Mouse (Mus musculus) heart, embryonic 14.5 days (tissue): ENCODE measurements around the gene Cdc25b. TPM values are rescaled to one million over a fixed set of nuclear protein-coding genes. Genes with fewer than 3 reads are reported as not detected.

Experiments
- ATAC-seq: fragments of 200-750 bp; cut with Nextera tagmentation; 2 replicates; pipeline ENCODE4 v1.8.0; 2017; ENCODE audit warnings: low read depth, moderate TSS enrichment; ENCODE audit not compliant: insufficient number of reproducible peaks, insufficient read depth, low FRiP score
- H3K27ac ChIP-seq, 2 experiments: fragments of 200-500 bp in 1 of 2; fragments of 300-500 bp in 1 of 2; sonication (generic) in 1 of 2; replicated peaks in 1 of 2; 2 replicates each; pipeline ENCODE4 v1.5.1; 2012 to 2014; ENCODE audit warnings: low read depth in 2 of 2, low read length in 2 of 2, control low read depth in 1 of 2, mild to moderate bottlenecking in 1 of 2, mixed read lengths in 1 of 2; ENCODE audit not compliant: control insufficient read depth in 1 of 2, insufficient read depth in 1 of 2
- H3K27me3 ChIP-seq: fragments of 300-500 bp; sonication (generic); 2 replicates; pipeline ENCODE4 v1.6.1; 2014; ENCODE audit warnings: mild to moderate bottlenecking, low read length, control low read depth; ENCODE audit not compliant: control insufficient read depth, insufficient read depth
- H3K36me3 ChIP-seq: fragments of 300-500 bp; sonication (generic); 2 replicates; pipeline ENCODE4 v1.6.1; 2014; ENCODE audit warnings: mild to moderate bottlenecking, control low read depth, low read length, mixed read lengths; ENCODE audit not compliant: control insufficient read depth, insufficient read depth
- H3K4me1 ChIP-seq, 2 experiments: fragments of 200-500 bp in 1 of 2; fragments of 300-500 bp in 1 of 2; sonication (generic) in 1 of 2; 2 replicates each; pipeline ENCODE4 v1.6.1; 2012 to 2014; ENCODE audit warnings: low read length in 2 of 2, control low read depth in 1 of 2, mixed read lengths in 1 of 2; ENCODE audit not compliant: control insufficient read depth in 2 of 2, insufficient read depth in 2 of 2
- H3K4me2 ChIP-seq: fragments of 300-500 bp; sonication (generic); 2 replicates; pipeline ENCODE4 v1.6.1; 2014; ENCODE audit warnings: mild to moderate bottlenecking, low read length
- H3K4me3 ChIP-seq, 2 experiments: fragments of 200-500 bp in 1 of 2; fragments of 300-500 bp in 1 of 2; sonication (generic) in 1 of 2; 2 replicates each; pipeline ENCODE4 v1.5.1; 2012 to 2014; ENCODE audit warnings: low read length in 2 of 2, mild to moderate bottlenecking in 2 of 2, control low read depth in 1 of 2, low read depth in 1 of 2, moderate library complexity in 1 of 2; ENCODE audit not compliant: control insufficient read depth in 1 of 2, insufficient read depth in 1 of 2
- H3K9ac ChIP-seq: fragments of 300-500 bp; sonication (generic); 2 replicates; pipeline ENCODE4 v1.6.1; 2014; ENCODE audit warnings: mild to moderate bottlenecking, low read length
- H3K9me3 ChIP-seq: fragments of 300-500 bp; sonication (generic); 2 replicates; pipeline ENCODE4 v1.6.1; 2016; ENCODE audit warnings: low read length, control low read depth; ENCODE audit not compliant: control insufficient read depth
- WGBS: fragments of 180-500 bp; shearing (Covaris S2); extraction: QIAGEN DNeasy Blood & Tissue Kit; methylation state at CpG from one replicate; pipeline ENCODE4 v1.1.7; 2014; 5-methylcytosine and 5-hydroxymethylcytosine counted together
- polyA plus RNA-seq: library from polyadenylated mRNA; unstranded; fragments of >200 nt; fragmentation: Nextera tagmentation; extraction: Ambion mirVana; gene quantifications from 2 replicates; pipeline ENCODE4 v1.2.1, GENCODE M21; 2014

The Cdc25b gene
- polyA plus RNA-seq, 1 experiment from 2014 or later: 33.1 TPM

DNA sequence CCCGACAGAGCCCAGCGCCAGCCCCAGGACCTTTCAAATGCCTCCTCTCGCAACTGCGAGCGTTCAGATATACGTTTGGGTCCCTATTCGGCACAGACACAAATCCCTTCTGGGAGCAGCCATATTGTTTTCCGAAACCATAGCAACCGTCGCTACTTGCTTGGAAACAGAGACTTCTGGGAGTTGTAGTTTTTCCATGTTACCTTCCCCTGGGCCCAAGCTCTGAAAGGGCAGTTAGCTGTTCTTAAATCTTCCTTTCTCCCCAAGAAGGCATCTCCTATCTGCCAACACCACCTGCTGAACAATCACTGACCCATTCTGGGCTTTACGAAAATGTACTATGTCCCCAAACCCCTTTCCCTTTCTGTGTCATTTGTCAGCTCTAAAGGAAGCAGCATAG lies 12.0 kb upstream of the Cdc25b start:
- no peak for ATAC-seq
- WGBS: 5% methylated on average over 11 of the region's 11 CpGs
- H3K27ac ChIP-seq: no peak overlapping the region
- peaks cover 24% of the 10 kb centered on the region; the same call in 1 of the 2 replicates for H3K36me3 ChIP-seq
- no peaks in the 10 kb centered on the region for H3K9me3 ChIP-seq
- peak overlapping the region; percentile 69 for H3K4me2 ChIP-seq
- peak overlapping the region; percentile 33 to 45 for H3K4me3 ChIP-seq
- peaks cover 38% of the 10 kb centered on the region for H3K27me3 ChIP-seq
- H3K9ac ChIP-seq: no peak overlapping the region
- peaks cover 26 to 38% of the 10 kb centered on the region in 2 experiments for H3K4me1 ChIP-seq

DNA sequence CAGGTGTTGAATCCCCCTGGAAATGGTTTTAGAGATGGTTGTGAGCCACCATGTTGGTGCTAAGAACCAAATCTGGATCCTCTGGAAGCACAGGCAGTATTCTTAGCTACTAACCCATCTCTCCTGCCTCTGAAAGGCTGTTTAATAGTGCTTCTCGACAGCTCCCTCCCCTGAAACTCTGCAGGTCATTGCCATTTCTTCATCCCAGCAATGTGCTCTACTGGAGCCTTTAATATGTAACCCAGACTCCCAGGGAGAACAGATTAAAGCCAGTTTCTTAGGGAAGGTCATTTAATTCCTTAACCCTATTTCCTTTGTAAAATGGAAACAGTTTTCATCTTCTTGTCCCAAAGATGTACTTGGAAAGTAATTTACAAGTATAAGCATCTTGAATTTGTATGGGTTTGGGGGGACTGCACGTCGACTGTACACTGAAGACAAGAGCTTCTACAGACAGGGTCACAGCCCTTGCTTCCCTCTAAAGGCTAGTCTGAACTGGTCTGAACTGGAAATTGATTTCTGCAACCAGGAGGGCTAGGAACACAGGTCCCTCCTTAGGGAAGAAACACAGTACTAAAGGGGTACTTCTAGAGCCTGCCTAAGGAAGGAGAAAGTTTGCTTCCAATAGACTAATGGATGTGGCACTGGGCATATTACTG lies 11.3 kb upstream of the Cdc25b start:
- 77% methylated on average over 3 of the region's 3 CpGs for WGBS
- Histone ChIP-seq H3K36me3 (peaks cover 24% of the 10 kb centered on the region; the same call in 1 of the 2 replicates), H3K9ac (no peak overlapping the region), H3K4me1 (peaks cover 26 to 38% of the 10 kb centered on the region in 2 experiments), H3K9me3 (no peaks in the 10 kb centered on the region), H3K27ac (no peak overlapping the region), H3K4me2 (no peak overlapping the region), H3K27me3 (peaks cover 33% of the 10 kb centered on the region), H3K4me3 (no peak overlapping the region)
- no peak for ATAC-seq

DNA sequence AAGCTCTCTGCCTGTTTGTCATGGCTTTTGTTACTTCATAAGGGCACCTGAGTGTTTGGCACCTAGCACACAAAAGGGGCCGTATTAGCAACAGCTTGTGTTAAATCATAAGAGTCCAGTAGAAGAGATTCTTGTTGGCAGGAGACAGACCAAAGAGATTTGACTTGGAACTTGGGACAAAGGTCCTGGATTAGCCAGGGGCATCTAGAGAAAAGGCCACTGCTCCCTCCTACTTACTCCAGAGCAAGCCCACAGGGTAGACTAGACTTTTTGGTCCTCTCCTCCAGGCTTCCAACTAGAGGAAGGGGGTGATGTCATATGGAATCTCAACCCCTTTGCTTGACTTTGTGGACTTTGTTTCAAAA lies 10.8 kb upstream of the Cdc25b start:
- 96% methylated on average over 1 of the region's 1 CpGs for WGBS
- Histone ChIP-seq H3K9me3 (no peaks in the 10 kb centered on the region), H3K36me3 (peaks cover 24% of the 10 kb centered on the region; the same call in 1 of the 2 replicates), H3K4me2 (no peak overlapping the region), H3K4me3 (no peak overlapping the region), H3K4me1 (peaks cover 26 to 37% of the 10 kb centered on the region in 2 experiments), H3K27me3 (peaks cover 28% of the 10 kb centered on the region), H3K9ac (no peak overlapping the region), H3K27ac (no peak overlapping the region)
- ATAC-seq: no peak

DNA sequence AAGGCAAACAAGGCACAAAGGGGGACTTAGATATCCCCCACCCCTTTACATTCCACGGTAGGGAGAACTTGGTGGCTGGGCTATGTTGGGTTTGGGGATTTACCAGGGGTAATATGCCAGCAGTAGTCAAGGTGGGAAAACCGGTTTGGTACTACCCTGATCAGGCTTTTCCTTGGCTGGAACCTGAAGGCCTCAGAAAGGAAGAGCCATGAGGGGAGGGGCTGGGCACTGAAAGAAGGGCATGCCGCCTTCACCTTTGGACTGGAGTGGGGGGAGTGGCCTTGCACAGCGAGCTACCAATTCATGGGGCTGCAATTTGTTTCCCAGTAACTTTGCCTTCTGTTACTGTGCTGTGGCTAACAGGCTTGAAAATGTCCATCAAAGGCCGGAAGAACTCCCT lies 10.3 kb upstream of the Cdc25b start:
- Histone ChIP-seq H3K9me3 (no peaks in the 10 kb centered on the region), H3K4me1 (peaks cover 26 to 32% of the 10 kb centered on the region in 2 experiments), H3K4me3 (no peak overlapping the region), H3K9ac (no peak overlapping the region; the same call in 1 of the 2 replicates), H3K4me2 (0 out of 2 replicates have a peak overlapping the region, but pooled peaks have one; percentile 95), H3K27me3 (peaks cover 22% of the 10 kb centered on the region), H3K27ac (no peak overlapping the region), H3K36me3 (peaks cover 24% of the 10 kb centered on the region; the same call in 1 of the 2 replicates)
- WGBS: 58% methylated on average over 5 of the region's 5 CpGs
- ATAC-seq: no peak

DNA sequence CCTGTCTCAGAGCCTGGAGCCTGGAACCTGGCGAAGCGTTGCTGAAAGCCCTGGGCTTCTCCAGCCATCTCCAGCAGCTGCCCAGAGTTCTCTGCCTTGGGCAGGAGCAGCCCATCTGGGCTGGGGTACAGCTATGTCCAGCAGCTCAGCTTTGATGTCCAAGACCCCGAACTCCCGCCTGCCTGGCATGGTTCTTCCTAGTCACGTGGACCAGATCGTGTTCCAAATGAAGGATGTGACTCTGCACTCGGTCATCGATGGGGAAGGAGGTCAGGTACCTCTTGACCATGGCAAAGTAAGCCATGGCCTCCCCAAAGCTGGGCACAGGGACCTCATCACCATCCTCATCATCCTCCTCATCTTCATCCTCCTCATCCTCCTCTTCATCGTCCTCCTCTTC lies 8.8 kb upstream of the Cdc25b start:
- Histone ChIP-seq H3K4me1 (peaks cover 26 to 29% of the 10 kb centered on the region in 2 experiments), H3K27me3 (peaks cover 9% of the 10 kb centered on the region), H3K9ac (peak overlapping the region; percentile 94), H3K4me2 (peak overlapping the region; percentile 95), H3K36me3 (peaks cover 24% of the 10 kb centered on the region; the same call in 1 of the 2 replicates), H3K9me3 (no peaks in the 10 kb centered on the region), H3K4me3 (peak overlapping the region in 1 of 2 experiments; percentile 66; a peak in 1 of 4 replicates), H3K27ac (no peak overlapping the region)
- no peak for ATAC-seq
- WGBS: 85% methylated on average over 9 of the region's 9 CpGs

DNA sequence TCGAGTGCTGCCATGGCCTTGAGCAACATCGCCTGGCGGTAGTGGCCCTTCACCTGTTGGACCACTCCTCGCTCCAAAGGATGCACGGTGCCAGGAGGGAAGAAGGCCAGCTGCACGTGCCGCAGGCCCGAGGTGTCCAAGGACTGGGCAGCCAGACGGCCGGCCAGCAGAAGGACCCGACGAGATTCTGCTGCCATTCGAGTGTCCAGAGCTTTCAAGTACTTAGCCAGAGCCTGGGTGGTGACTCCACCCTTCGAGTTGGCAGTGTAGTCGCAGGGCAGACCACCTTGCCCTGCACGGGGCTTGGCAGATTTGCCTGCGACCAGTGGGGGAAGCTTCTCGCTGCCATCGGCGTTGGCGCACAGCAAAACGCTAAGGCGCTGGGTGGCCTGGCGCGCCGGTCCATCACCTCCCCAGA lies 7.9 kb upstream of the Cdc25b start:
- Histone ChIP-seq H3K9ac (peak overlapping the region; percentile 94), H3K9me3 (no peaks in the 10 kb centered on the region), H3K4me2 (peak overlapping the region; percentile 95), H3K4me3 (peak overlapping the region; percentile 66 to 75), H3K4me1 (peaks cover 26 to 29% of the 10 kb centered on the region in 2 experiments), H3K27me3 (0 out of 2 replicates have a peak, but pooled peaks cover under 1% of the 10 kb centered on the region), H3K36me3 (peaks cover 24% of the 10 kb centered on the region; the same call in 1 of the 2 replicates), H3K27ac (peak overlapping the region in 1 of 2 experiments; percentile 93; a peak in 1 of 4 replicates)
- no peak for ATAC-seq
- WGBS: 37% methylated on average over 26 of the region's 26 CpGs

DNA sequence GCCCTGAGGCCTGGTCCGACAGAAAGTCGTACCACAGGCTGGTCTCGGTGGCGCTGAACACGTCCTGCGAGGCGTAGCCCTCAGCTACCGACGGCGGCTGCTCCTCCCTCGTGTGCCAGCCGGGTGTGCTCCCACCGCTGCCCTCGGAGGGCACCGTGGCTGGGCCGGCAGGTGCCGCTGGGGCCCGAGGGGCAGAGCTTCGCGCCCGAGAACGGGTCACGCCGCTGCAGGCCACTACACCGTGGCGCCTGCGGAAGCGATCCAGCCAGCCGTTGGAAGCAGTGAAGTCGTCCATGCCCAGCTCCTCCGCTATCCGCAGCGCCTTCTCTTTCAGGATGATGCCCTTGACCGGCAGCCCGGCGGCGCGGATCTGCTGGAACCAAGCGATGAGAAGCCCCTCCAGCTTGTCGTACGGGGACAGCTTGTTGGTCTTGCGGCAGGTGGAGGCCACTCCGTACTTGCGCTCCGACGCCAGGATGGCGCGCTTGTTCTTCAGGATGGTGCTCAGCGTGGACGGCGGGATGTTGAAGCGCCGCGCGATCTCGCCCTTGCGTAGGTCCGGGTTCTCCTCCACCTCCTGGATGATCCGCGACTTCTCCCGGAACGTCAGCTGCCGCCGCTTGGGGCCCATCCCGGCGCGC lies 7.4 kb upstream of the Cdc25b start:
- under 1% methylated on average over 66 of the region's 67 CpGs for WGBS
- H3K36me3 ChIP-seq: peaks cover 24% of the 10 kb centered on the region; the same call in 1 of the 2 replicates
- H3K4me3 ChIP-seq: peak overlapping the region; percentile 66 to 75
- peak; percentile 49 for ATAC-seq
- H3K9me3 ChIP-seq: no peaks in the 10 kb centered on the region
- H3K4me2 ChIP-seq: peak overlapping the region; percentile 95
- peak overlapping the region; percentile 94 for H3K9ac ChIP-seq
- H3K4me1 ChIP-seq: peaks cover 26 to 29% of the 10 kb centered on the region in 2 experiments
- peak overlapping the region; percentile 50 to 93 for H3K27ac ChIP-seq
- no peaks in the 10 kb centered on the region for H3K27me3 ChIP-seq
